Mouse (Mus musculus) embryonic fibroblast, embryonic 13.5 days (primary cell): ENCODE measurements around the gene Rasgrf2.

Experiments used
- CTCF ChIP-seq: IDR thresholded peaks from 2 replicates; pipeline ENCODE4 v1.5.1; 2011; ENCODE audit warnings: mild to moderate bottlenecking, control low read depth, low read length, moderate library complexity, borderline replicate concordance; ENCODE audit not compliant: insufficient read depth
- POLR2A ChIP-seq: IDR thresholded peaks from 2 replicates; pipeline ENCODE4 v1.6.1; 2011; ENCODE audit warnings: low read depth, mild to moderate bottlenecking, control low read depth, low read length, moderate library complexity

DNA sequence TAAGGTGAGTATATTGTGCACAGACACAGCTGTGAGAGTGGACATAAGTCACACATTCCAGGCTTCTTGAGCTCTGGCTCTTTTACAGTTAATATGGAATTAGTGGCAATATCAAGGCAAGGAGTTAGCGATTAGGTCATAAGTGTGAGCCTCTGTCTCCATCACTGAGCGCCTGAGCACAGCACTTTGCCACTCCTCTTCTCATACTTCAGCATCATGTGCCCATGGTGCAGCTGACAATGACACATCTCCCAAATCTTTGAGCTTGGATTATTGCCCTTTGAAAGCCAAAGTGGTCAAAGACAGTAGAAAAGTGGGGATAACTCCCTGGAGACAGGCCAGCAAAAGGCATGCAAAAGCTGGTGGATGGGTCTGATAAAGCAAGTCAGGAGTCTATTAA lies 175.8 kb downstream of the Rasgrf2 start:
- TF ChIP-seq POLR2A (no peak), CTCF (no peak)
